Mouse (Mus musculus): ENCODE measurements around the gene Magt1. TPM values are rescaled to one million over a fixed set of nuclear protein-coding genes. Genes with fewer than 3 reads are reported as not detected.
"Not testable (repeated sequence)": the region's sequence is repeated elsewhere in the genome, so short reads cannot be mapped to it uniquely, and the experiment has no call there.

Magt1 gene
- total RNA-seq (2021): 10 to 100 TPM; 14.2 to 17.3 TPM

DNA sequence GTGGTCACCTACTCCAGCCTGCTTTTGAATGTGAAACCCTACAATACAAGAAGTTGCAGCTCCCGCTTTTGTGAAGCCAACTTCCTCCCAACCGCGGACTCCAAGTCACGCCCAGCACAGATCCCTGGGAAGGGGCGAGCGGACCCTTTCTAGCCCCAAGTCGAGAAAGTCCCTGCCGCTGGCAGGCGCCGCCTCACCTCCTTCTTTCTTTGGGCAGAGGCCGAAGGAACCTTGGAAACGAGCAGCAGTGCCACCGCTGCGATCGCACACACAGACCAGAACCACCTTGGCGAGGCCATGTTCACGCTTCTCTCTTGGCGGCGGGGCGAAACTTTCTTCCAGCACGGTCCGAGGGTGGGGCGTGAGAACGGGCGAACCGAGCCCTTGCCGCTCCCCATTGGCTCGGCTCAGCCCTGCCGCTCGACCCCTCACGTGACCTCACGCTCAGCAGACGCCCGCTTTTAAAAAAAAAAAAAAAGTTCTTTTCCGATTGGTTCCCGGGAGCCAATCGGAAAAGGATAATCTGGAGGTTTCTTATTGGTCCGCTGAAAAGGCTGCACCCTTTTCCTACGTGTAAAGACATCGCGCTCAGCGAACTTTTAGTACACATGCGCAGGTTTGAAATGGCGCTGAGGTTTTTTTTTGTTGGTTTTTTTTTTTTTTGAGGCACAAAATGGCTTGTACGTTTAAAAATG lies at the start of gene Magt1:
Magt1 (minus strand) TSS at position 442 of the 695 bp plus-strand sequence.
- DNase-seq (ENCODE audit: extremely low spot score in 1 of 2, low spot score in 1 of 2): peak; percentile 19 to 52

DNA sequence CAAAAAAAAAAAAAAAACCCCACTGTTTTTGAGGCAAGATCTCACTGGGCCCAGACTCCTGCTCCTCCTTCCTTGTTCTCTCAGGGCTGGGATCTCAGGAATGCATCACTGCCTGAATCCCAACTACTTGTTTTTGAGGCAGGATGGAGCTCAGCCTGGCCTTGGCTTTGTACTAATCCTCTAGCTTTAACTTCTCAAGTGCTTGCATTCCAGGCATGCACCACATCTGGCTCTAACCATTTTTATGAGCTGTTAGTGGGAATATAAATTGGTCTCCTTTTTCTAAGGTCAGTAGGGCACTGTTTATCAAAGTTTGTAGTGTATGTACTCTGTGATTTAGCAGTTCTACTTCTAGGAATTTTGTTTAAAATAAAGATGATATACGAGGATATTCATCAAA lies 36.5 kb upstream of the Magt1 start:
- no peak for DNase-seq (ENCODE audit: extremely low spot score in 1 of 2, low spot score in 1 of 2)

DNA sequence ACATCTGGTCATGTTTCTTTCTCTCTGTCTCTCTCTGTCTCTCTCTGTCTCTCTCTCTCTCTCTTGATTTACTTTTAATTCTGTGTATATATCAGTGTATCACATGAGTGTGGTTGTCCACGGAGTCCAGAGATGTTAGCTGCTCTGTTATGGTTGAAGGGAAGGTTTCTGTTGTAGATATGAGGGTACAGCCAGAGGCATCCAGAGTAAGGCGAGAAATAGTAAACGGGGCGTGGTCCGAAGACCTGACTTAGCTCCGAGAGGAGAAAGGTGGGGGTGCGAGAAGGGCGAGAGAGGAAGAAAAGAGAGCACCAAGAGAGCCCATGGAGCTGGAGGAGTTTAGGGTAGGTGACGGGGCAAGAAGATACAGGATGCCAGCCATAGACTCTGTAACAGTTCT lies 34.2 kb upstream of the Magt1 start:
- no peak for DNase-seq (ENCODE audit: extremely low spot score in 1 of 2, low spot score in 1 of 2)

DNA sequence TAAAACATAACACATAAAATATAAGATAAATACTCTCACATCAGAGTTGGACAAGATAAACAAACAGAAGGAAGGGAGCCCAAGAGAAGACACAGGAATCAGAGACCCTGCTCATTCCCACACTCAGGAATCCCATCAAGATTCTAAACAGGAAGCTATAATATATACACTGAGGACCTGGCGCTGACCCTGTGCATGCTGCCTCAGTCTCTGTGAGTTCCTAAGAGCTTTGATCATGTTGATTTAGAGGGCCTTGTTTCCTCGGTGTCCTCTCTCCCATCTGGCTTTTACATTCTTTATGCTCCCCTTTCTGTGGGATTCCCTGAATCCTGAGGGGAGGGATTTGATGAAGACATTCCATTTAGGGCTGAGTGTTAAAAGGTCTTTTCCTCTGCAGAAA lies 33.7 kb upstream of the Magt1 start:
- DNase-seq (ENCODE audit: extremely low spot score in 1 of 2, low spot score in 1 of 2): no peak

DNA sequence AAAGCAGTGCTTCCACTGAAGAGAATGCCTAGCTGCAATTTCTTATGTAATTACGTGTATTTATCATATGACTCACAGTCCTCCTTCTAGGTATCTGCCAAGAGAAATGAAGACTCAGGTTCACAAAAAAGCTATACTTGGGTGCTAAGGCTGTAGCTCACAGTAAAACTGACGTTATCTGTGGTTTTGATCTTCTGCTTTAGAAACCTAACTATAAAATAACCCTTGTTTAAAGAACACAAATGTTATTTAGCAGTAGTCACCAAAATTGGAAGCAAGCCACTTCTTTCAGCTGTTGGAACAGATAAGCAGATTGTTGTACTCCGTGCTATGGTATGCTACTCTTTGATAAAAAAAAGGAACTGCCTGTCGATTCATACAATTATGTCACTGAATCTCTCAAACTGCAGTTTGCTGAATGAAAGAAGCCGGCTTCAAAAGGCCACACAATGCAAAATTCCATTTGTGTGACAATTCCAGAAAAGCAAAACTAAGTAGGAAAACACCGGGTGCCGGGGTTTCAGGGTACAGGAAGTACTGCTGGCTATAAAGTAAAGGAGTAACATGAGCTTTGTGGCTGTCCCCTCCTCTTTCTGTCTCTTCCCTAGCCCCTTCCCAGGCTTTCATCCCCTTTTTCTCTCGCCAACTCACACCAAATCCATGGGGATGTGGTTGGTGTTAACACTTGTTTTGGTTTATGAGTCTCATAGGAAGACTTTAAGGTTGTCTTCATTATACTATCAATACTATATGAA lies 32.3 kb upstream of the Magt1 start:
- DNase-seq (ENCODE audit: extremely low spot score in 1 of 2, low spot score in 1 of 2): no peak

DNA sequence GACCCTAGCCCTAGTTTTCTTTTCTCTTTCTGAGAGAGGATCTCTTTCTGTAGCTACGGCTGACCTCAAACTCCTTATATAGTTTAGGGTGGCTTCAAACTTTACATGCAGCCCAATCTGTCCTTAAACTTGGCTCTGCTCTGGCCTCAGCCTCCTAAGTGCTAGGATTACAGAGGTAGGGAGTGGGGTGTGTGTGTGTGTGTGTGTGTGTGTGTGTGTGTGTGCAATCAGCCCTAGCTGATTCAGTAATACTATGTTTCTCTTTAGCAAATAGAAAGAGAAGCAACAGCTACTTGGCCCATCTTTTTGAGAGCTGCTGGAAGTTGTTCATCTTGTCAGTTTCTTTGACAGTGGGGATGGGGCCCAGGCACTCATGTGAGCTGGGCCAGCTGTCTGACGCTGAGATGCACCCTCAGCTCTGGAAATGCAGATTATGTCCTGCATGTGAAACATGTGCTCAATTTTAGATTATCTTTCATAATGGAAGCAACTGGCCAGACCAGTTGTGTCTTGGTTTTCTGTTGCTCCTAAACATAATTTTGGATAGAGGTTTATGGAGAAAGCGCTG lies 25.6 kb upstream of the Magt1 start:
- no peak for DNase-seq (ENCODE audit: extremely low spot score in 1 of 2, low spot score in 1 of 2)

DNA sequence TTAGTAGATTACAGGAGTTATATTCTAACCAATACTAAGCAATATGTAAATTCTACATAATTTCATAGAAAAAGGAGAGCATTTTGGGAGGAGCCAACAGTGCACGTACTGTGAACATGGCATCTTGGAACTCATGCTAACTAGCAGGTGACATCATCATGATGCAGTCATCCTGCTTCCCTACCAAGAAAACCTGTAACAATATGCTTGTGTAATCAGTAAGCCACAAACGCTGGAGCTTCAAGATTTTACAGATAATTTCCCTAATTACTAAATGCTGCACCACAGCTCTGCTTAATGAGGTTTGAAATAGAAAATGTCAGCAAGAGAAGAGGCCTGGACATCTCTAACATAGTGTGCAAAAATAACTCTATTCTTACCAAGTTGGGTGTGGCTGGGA lies 24.0 kb upstream of the Magt1 start:
- no peak for DNase-seq (ENCODE audit: extremely low spot score in 1 of 2, low spot score in 1 of 2)

DNA sequence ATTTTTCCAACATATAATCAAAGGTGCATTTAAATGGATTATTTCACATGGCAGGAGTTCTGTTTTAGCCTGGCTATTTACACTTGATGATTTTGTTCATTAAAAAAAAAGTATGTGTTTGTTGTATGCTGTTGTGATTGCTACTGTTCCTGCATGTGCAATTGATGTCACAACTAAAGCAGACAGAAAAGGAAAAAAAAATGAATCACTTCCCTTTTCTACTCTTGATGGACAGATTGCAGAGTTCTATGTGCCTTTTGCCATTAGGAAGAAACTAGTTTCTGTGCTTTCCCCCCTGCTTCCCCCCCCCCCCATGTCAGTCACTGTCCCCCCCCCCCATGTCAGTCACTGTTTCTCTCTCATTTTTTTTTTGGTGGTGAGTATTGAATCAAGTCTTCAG lies 19.4 kb upstream of the Magt1 start:
- no peak for DNase-seq (ENCODE audit: extremely low spot score in 1 of 2, low spot score in 1 of 2)

DNA sequence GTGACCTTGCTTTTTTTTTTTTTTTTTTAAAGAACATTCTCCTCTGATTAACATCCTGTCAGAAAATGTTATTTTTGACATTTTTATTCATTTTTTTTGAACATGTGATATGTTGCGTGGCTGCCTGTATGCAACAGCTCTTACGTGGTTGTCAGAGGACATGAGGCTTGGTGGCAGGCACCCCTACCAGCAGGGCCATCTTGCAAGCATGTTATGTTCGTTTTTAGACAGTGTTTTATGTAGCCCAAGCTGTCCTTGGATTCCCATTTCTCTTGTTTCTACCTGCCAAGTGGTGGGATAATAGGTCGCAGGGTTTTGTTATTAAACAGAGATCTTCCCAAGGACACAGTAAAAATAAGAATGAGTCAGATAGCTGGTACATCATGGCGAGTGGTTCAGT lies 18.5 kb upstream of the Magt1 start:
- no peak for DNase-seq (ENCODE audit: extremely low spot score in 1 of 2, low spot score in 1 of 2)

DNA sequence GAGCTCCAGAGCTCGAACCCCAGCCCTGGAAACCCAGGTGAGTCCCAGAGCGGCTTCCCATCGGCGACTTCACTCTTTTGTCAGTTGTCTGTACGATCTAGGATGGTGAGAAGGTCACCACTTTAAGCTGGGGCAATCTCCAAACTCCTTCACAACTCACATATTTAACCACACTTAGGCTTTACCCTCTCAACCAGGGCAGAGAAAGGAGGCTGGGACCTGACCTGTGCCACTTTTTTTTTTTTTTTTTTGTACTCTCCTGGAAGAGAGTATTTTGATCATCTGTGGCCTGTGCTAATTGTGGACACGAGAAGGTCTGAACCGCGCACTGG lies 15.6 kb upstream of the Magt1 start:
- DNase-seq (ENCODE audit: extremely low spot score in 1 of 2, low spot score in 1 of 2): no peak

DNA sequence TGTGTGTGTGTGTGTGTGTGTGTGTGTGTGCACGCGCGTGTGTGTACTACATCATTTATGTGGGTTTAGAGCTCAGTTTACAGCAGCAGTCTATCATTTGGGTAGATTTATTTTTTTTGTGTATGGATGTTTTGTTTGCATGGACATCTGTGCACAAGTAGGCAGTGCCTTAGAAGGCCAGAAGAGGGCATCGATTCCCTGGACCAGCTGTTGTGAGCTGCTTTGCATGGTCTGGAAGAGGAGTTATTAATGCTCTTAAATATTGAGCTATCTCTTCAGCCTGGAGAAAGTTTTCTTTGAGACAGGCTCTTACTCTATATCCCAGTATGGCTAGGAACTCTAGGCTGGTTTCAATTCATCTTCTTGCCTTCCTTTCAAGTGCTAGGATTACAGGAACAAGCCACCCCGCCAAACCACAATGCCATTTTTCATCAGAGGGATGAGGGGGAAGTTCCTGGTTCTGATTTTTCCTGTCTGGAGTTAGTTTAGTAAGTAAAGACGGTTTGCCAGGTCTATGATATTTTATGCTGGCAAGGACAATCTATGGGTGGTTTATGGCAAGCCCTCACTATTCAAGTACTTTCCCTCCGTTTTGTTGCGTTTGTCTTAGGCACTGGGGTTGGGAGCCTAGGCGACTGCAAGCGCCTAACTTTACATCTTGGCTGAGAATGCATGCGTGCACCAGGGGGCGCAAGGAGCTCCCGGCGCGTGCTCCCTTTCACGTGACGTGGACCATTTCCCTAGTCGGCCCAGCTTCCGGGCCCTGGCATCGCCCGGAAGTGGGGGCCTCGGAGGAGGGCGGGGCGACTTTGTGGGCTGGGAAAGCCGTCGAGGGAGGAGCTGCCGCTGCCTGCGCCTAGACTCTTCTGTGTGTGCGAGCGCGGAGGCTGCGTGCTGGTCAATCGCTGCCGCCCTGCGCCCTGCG lies 15.0 kb upstream of the Magt1 start, which contains the start of gene Atp7a:
Atp7a (plus strand) TSS at position 859 of the 925 bp plus-strand sequence.
- DNase-seq (ENCODE audit: extremely low spot score in 1 of 2, low spot score in 1 of 2): peak; percentile 62 to 80

DNA sequence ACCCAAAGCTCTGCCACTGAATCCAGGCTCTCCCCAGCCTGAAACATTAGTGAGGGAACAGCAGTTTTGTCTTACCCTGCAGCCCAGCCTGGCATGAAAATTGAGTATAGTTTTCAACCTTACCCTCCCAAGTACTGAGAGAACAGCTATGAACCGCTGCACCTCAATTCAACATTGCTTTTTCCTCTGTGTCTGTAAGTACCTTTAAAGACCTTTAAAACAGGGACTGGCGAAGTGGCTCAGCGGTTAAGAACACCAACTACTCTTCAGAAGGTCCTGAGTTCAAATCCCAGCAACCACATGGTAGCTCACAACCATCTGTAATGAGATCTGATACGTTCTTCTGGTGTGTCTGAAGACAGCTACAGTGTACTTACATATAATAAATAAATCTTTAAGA lies 5.8 kb upstream of the Magt1 start:
- DNase-seq (ENCODE audit: extremely low spot score in 1 of 2, low spot score in 1 of 2): no peak

DNA sequence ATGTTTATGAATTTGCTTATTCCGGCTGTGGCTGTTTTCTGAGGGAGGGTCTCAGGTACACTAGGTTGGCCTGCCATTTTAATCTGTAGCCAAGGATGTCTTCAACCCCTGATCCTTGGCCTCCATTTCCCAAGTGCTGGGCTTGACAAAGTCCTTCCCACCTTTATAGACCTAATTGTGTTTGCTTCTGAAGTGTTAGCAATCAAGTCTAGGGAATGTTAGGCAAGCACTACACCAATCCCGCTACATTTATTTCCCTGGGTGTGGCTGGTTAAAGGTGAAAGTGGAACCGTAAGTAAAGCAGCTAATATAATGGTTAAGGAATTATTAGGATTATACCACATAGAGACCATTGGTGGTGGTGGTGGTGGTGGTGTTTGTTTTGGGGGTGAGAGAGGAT lies 5.4 kb upstream of the Magt1 start:
- no peak for DNase-seq (ENCODE audit: extremely low spot score in 1 of 2, low spot score in 1 of 2)

DNA sequence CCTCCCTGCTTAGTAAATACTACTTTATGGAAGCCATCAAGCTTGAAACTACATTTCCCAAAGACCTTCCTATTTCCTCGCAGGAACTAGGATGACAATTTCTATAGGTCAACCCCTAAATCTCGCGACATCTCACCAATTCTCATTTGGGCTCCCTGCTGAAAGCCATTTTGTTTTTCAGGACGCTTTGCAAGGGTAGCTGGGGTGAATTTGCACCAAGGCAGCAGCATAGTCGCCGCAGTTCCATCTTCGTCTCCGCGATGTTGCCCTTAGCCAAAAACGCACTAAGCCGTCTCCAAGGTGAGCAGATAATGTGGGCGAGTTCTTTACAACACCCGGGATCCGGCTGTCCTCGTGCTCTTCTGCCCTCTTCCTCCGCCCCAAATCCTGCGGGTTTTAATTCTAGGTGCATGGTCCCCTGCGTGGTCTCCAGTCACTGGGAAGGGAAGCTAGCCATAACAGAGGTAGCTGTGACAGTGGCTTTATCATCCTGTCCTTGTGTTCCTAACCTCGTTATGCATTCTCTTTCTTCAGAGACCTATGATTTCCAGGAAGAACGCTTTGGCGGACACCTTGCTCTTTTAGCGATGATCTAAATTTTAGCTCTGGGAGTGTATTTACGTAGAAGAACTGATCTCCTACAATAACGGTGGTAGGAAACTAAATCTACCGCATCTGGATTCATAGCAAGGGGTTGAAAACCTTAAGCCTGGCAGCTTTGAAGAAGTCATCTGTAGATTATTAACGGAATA lies 4.0 kb upstream of the Magt1 start, which contains the start of gene Cox7b:
Cox7b (plus strand) TSS at position 130 of the 752 bp plus-strand sequence.
- peak; percentile 43 to 64 for DNase-seq (ENCODE audit: extremely low spot score in 1 of 2, low spot score in 1 of 2)

DNA sequence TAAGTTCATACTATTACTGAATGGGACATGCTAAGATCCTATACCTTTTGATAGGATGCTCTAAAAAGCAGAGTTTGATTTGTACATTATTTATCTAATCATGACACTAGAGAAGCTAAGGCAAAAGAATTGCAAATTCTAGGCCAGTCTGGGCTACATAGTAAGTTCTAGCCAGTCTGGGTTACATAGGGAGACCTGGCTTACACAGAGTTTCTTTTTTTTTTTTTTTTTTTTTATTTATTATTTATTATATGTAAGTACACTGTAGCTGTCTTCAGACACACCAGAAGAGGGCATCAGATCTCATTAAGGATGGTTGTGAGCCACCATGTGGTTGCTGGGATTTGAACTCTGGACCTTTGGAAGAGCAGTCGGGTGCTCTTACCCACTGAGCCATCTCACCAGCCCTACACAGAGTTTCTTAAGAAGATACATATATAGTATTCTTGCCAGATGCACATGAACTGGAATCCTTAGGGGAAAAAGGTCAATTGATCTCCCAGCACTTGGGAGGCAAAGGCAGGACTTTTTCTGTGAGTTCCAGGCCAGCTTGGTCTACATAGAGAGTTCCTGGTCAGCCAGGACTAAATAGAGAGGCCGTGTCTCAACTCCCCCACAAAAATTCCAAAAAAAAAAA lies 3.2 kb upstream of the Magt1 start:
- DNase-seq (ENCODE audit: extremely low spot score in 1 of 2, low spot score in 1 of 2): not testable (repeated sequence)

DNA sequence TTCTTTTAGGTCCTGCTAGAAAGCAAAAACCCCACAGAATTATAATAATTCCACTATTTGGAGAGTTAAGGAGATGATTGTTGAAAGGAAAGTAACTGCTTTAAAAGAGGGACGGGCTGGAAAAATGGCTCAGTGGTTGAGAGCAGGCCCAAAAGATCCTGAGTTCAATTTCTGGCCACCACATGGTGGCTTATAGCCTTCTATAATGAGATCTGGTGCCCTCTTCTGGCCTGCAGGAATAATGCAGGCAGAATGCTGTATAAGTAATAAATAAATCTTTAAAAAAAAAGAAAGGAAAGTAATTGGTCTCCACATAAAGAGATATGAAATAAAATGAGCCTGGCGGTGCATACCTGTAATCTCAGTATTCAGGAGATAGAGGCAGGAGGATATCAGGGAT lies 1.5 kb upstream of the Magt1 start:
- DNase-seq (ENCODE audit: extremely low spot score in 1 of 2, low spot score in 1 of 2): peak; percentile 12 to 56

DNA sequence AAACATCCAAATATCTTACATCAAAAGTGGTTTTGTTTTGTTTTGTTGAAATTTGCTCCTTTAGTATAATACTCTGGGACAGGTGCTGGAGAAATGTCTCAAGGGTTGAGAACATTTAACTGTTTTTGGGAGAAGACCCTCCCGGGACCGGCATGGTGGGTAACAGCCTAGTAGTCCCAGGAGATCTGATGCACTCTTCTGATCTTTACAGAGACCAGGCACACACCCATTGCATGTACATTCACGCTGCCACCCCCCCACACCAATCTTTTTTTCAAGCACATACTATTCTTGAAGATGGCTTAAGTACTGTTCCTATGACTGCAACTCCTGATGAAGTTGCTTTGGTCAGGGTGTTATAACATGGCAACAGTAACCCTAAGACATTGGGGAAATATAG lies 853 bp upstream of the Magt1 start:
- DNase-seq (ENCODE audit: extremely low spot score in 1 of 2, low spot score in 1 of 2): no peak

DNA sequence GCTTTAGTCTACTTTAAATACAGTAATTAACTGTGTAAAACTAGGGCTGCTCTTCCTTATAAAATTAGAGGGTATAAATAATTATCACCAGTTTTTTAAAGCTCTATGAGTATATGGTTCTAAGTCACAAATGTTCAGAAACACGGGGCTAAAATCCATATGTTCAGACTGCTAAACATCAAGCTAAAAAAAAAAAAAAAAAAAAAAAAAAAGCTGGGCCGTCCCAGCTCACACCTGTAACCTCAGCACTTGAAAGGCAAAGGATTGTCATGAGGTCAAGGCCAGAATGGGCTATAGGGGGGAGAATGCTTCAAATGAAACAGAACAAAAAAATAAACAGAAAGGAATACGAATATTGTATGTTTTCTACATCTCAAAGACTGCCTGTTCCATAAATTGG lies 944 bp downstream of the Magt1 start:
- DNase-seq (ENCODE audit: extremely low spot score in 1 of 2, low spot score in 1 of 2): no peak

DNA sequence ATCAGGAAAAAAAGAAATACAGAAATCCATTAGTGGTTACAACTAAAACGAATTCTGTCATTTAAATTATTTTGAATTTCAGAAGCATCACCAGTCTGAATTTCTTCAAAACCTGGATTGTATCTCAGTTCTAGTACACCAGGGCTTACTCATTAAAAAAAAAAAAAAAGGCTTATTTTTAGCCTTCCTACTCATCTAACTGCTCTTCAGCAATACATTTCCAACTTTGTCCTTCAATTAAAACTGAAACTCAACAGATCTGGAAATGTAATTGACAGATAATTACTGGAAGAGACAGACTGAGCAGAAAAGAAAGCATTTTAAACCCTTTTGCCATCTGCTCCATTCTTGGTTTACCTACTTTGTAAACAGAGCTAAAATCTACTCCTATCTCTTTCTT lies 10.1 kb downstream of the Magt1 start:
- no peak for DNase-seq (ENCODE audit: extremely low spot score in 1 of 2, low spot score in 1 of 2)

Data from layer of hippocampus, postnatal 25 days (tissue).